Mouse (Mus musculus): ENCODE data around the gene Ndufa3.
A peak's percentile ranks its signal among the peaks of the same experiment; 100 is the strongest.
"Not testable (repeated sequence)": the region's sequence is repeated elsewhere in the genome, so short reads cannot be mapped to it uniquely, and the experiment has no call there.

Gene Ndufa3

DNA sequence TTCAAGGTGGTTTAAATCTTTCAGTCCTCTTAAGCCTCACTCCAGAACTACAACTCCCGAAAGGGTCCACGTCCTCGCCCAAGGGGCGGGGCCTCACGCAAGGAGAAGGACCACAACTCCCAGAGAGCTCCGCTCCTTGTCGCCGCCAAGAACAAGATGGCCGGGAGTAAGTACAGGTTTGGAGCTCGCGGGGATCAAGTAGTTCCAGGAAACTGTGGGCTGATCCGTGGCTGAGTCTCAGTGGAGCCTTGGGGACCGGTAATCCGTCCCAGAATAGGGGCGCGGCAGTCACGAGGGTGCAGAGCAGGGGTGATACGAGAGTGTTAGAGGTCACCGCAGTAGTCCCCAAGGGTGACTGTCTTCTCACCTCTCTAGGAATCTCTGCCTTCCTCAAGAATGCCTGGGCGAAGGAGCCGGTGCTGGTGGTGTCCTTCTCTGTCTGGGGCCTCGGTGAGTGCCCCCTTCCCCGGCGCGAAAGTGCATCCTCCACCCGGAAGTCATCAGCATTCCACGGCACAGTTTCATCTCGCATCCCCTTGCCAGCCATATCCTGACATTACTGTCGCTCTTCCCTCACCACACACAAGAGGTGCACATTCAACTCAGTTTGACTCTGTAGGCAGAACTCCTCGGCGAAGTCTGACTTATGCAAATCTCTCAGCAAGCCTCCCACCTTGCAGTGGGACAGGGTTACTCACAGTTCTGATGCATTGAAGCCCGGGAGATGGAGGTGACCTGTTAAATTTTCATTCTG is at the start of gene Ndufa3:
Ndufa3 (plus strand) TSS at position 132 of the 754 bp plus-strand sequence.
- peak; percentile 86 for DNase-seq (ENCODE audit: low read depth, low spot score)

DNA sequence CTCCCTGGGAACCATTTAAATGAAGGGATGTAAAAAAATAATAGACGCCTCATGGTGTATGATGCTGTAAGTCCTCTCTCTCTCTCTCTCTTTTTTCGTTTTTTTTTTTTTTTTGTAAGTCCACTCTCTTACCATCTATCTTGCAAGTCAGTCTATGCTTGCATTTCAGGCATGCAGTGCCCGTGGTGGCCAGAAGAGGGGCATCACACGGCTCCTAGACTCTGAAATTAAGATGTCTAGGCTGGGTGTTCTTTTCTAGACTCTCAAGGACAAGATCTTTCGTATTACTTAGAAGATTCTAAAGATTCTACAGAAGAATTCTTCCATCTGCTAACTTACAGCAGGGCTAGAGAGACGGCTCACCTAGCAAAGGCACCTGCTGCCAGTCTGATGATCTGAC is 47.4 kb upstream of the Ndufa3 start:
- DNase-seq (ENCODE audit: low read depth, low spot score) = no peak

DNA sequence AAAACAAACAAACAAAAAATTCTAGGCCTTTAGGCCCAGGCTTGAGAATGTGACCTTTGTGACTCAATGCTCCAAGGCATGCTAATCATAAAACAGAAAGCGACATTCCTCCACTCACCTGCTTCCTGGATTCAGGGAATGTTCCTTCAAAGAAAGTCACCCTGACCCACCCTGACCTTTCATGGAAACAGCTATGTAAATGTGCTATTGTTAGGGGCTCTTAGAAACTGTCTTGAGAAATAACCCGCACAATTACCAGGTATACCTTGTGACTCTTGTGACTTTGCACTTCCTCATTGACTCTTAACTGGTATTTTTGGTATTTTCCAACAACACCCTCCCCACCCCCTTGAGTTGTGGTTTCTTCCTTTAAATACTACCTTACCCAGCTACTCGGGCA is 46.6 kb upstream of the Ndufa3 start:
- DNase-seq (ENCODE audit: low read depth, low spot score) = not testable (repeated sequence)

DNA sequence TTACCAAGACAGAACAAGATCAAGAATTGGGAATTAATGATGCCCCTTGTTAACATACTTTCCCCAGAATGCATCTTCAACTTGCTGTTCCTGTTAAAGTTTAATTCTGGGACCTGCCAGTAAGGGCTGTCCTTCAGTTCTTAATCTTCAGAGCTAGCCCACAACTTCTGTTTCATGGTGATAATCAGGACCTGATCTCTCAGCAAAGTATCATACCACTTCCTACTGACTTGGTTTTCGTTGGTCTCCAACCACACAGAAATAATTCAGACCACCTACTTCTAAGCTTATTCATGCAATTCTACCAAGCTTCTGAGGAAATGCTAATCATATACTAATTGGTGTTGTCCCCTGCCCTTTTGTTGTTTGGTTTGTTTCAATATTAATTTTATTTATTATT is 45.3 kb upstream of the Ndufa3 start:
- no peak for DNase-seq (ENCODE audit: low read depth, low spot score)

DNA sequence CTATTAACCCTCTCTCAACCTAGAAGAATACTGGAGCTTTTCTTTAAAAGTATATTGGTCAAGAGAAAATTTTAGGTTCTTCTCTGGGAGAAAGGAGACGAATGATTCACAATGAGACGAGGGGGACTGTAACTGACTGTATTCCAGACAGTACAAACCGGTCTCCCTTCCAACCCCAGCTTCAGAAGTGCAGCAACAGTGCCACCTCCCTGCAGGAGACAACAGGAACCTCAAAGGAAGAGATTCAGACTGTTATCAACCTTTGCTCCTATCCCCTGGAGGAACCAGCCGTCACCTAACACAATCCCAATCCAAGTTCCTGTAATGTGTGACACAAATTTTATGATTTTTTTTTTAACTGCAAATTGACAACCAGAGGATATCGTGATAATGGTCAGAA is 43.0 kb upstream of the Ndufa3 start:
- no peak for DNase-seq (ENCODE audit: low read depth, low spot score)

DNA sequence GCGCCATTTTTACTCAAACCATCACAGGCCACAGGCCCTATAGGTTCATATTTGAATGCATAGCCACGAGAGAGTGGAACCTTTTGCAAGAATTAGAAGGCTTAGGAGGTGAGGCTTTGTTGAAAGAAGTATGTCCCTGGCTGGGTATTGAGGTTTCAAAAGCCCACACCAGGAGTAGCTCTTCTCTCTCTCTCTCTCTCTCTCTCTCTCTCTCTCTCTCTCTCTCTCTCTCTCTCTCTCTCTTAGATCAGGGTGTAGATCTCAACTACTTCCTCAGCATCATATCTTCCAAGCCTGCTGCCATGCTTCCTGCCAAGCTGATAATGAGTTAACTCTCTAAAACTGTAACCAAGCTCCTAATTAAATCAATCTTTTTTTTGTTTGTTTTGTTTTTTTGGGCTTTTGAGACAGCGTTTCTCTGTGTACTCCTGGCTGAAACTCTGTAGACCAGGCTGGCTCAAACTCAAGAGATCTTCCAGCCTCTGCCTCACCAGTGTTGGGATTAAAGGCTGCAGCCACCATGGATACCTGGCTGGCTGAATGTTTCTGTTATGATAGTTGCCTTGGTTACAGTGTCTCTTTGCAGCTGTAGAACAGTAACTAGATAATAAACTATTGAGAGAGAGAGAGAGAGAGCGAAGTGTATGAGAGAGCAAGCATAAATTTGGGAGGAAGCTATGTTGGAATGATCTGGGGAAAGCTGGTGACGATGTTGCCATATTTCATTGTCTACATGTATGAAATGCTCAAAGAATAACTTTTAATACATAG is 40.6 kb upstream of the Ndufa3 start:
- no peak for DNase-seq (ENCODE audit: low read depth, low spot score)

DNA sequence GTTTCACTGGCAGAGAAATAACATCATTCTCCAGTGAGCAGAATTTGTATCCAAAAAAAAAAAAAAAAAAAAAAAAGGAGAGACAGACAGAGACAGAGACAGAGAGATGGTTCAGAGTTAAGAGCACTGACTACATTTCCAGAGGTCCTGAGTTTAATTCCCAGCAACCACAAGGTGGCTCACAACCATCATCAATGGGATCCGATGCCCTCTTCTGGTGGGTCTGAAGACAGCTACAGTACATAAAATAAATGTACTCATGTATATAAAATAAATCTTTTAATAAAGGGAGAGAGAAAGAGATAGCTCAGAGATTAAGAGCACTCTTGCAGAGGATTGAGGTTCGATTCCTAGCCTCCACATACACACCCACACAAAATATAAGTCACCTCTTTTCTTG is 39.0 kb upstream of the Ndufa3 start:
- DNase-seq (ENCODE audit: low read depth, low spot score) = no peak

DNA sequence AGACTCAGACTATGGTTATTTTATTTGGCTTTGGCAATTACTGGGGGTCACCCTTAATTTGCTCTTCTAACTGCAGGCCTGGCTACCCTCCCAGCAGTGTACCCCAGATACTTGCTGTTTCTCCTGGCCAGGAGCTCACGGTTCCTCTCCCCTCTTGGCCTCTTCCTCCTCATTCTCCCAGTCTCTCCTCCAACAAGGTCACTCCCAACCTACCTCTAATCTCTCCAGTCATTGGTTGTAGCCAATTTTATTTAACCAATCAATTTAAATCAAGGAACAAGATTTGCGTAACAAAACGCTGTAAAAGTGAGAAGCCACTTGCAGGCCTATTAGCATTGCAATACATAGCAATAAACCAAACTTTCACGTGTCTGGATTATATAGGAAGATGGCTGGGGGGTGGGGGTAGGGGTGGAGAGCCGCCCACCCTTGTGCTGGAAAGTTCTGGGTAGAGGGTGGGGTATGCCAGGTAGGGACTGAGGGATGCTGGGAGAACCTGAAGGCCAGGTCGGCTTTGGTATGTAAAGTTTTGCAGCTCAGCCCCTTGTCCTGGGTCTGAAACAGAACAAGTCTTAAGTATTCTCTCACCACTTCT is 38.1 kb upstream of the Ndufa3 start:
- no peak for DNase-seq (ENCODE audit: low read depth, low spot score)

DNA sequence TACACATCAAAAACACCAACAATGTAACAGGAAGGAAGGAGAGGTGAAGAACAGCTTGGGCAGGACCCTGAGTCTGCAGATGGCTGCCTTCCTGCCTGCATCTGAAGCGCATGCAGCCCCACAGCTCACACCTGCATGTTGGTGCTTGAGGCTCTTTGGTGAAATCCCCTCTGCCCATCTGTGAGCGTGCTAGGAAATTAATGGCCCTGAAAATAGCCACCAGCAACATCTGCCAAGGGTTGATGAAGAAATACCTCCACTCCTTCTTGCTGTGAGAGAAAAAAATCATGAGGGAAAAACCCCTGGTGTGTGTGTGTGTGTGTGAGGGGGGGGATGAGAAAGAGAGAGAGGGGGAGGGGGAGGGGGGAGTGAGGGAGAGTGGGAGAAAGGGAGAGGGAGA is 37.1 kb upstream of the Ndufa3 start:
- DNase-seq (ENCODE audit: low read depth, low spot score) = no peak

DNA sequence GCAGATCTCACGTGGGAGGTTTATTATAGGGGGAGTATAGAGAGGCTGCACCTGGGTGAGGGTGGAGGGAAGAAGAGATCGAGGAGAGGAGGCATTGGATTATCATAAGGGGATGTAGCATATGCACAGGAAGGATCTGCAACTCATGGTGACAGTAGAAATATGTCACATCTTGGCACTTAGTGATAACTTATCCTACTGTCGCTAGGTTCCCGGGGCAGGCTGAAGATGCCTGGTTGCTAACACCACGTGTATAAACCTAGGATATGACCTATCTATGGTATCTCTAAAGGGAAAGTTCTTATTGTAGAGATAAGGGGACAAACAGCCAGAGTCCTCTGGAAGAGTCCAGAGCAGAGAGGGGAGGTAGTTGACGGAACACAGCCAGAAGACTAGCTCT is 31.4 kb upstream of the Ndufa3 start:
- DNase-seq (ENCODE audit: low read depth, low spot score) = no peak

DNA sequence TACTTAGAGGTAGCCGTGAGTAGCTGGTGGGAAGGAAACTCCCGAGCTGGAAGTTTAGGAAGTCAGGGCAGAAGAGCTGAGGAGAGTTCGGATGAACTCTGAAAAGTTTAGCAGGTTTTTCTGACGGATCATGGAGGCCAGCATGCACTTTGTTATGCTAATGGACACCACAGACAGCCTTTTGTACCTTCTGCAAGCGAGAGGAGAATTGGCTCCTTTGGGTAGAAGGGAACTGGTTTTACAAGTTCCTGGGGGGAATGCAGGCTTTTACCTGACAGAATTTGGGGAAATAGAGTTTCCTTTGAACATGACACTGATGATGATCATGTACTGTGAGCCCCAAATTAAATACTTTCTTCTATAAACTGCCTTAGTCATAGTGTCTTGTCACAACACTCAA is 30.9 kb upstream of the Ndufa3 start:
- DNase-seq (ENCODE audit: low read depth, low spot score) = no peak

DNA sequence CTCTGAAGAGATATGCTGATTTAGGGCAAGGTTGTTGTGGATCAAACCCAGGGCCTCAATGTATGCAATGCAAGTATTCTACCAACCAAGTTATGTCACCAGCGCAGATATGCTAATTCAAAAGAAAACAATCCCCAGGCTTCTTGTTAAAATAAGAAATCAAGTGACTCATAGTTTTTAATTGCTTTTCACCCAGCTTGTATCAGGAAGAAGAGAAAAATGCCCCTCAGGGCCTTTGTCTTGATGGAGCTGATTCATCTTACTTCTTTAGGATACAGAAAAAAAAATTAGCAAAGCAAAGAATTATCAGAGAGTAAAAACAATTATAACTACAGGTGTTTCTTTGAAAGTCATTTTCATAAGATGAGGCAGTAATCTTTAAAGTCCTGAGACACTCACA is 29.9 kb upstream of the Ndufa3 start:
- DNase-seq (ENCODE audit: low read depth, low spot score) = no peak

DNA sequence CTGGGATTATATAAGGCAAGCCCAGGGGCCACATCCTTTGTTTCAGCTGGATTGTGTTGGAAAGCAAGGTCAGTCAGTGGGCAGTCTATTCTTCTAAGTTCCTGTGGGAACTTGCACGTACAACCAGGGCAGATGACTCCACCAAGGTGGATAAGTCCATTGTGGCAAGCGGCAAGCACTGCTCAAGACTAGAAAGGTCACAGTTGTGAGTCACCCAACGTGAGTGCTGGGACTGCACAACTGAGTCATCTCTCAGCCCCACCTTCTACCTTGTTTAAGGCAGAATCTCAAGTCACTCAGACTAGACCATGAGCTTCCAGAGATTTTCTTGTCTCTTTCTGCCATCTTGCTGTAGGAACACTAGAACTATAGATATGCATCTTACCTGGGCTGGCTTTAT is 26.6 kb upstream of the Ndufa3 start:
- no peak for DNase-seq (ENCODE audit: low read depth, low spot score)

DNA sequence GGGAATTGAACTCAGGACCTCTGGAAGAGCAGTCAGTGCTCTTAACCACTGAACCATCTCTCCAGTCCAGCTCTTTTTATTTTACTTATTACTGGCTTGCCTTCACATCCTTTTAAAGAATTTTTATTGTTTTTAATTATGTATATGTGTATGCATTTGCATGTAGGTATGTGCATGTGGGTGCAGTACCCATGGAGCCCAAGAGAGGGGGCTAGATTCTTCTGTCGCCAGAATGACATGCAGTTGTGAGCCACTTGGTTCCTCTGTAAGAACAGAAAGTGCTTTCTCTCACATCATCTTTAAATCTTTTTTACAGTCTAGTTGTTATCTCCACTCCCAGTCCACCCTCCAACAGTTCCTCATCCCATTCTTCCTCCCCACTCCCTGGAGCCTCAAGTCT is 25.6 kb upstream of the Ndufa3 start:
- DNase-seq (ENCODE audit: low read depth, low spot score) = no peak

DNA sequence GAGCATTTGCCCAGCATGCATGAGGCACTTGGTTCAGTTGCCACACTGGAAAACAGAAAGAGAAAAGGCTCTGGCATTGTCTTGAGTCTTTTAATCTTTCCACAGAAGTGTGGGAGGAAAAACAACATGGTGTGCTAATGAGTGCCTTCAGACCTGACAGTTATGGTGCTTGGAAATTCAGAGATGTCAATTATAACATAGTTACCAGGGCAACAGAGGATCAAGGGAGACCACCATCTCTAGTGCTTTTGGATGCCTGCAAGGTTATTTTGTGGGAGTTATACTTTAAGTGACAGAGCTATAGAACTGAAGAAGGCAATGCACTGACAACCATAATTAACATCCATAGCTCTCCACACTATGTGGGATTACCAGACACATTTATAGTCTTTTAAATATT is 23.3 kb upstream of the Ndufa3 start:
- DNase-seq (ENCODE audit: low read depth, low spot score) = no peak

DNA sequence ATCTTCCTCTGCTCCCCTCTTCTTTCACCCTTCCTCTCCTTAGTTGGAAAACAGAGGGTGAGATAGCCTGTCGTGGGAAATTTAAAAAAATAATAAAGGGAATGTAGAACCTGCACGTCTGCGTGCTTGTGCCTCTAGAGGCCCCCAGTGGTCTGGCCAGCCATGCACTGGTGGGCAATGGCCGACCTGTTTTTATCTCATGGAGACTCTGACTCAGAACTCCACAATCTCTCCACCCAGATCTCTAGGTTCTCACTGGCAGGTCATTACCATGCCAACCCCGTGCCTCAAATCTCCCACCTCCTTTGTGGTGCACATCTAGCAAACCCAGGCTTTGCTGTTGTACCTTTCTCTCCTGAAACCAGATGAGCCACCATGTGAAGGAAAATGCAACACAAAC is 22.5 kb upstream of the Ndufa3 start:
- no peak for DNase-seq (ENCODE audit: low read depth, low spot score)

DNA sequence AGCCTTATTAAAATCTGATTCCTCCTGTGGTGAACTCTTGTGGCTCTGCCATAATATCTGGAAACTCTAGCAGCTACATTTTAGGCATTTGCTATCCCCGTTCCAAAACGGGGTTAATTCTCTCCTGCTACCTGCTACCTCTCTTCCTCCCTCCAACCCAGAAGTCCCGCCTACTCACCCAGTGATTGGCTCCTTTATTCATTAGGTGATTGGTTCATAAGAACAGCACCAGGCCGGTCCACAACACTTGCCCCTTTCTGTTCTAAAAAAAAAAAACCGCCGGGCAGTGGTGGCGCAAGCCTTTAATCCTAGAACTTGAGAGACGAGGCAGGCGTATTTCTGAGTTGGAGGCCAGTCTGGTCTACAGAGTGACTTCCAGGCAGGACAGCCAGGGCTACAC is 22.0 kb upstream of the Ndufa3 start:
- no peak for DNase-seq (ENCODE audit: low read depth, low spot score)

DNA sequence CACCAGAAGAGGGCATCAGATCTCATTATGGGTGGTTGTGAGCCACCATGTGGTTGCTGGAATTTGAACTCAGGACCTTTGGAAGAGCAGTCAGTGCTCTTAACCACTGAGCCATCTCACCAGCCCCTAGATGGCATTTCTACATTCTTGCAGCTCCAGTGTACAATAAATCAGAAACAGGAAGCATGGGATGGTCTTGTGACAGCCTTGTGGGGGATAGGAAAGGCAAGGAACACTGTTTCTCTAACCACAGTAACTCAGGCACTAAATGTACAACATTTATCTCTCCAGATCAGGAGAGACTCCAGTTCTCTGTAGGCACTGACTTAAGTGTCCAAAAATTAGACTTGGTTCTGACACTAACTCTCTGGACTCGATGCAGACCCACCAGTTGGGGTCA is 19.4 kb upstream of the Ndufa3 start:
- not testable (repeated sequence) for DNase-seq (ENCODE audit: low read depth, low spot score)

DNA sequence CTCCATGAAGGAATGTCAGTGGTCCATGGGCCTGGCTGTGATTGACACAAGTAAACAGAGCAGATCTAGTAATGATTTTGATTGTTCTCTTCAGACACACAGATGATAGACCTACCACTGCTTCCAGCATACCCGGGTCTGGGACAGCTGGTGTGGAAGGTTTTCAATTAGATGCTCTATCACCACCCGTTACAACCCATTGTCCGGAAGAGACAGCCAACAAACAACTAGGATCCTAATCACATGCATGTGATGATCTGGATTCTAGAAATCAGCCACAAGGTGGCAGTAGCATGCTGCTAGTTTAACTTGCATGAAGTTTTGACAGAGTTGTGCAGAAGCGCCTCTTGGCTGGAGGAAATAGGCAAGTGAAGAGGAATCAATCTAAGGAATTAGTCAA is 16.1 kb upstream of the Ndufa3 start:
- DNase-seq (ENCODE audit: low read depth, low spot score) = peak; percentile 70

DNA sequence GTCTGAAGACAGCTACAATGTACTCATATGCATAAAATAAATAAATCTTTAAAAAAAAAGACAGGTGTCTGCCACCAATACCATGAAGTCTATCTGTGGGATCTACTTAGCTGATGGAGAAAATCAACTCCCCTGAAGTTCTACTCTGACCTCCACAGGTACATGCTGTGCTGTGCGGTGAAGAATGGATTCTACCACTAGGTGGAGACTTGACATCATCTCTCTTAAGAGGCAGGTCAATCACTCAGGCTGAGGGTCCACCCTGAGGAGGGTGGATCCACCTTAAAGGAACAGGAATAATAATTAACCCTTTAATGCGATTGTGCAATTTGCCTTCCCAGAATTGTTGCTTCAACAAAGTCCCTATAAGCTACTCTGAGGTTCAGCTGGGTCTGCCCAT is 10.4 kb upstream of the Ndufa3 start:
- DNase-seq (ENCODE audit: low read depth, low spot score) = peak; percentile 20

DNA sequence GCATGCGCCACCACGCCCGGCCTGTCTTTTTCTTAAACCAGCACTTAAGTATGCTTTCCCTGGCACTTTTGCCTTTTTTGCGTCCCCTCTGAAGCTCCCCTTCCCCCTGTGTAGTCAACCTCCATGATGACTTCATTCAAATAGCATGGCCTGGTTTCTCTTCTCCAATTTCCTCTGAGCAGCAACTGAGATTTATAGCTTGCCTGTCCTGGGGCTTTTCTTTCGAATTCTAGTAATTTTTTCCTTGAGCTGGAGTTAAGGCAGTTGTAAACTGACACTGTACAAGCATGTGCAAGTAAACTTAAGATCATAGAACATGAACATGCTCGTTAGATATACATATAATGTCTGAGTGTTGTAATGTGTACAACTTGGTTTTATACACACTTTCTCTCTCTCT is 9.8 kb upstream of the Ndufa3 start:
- DNase-seq (ENCODE audit: low read depth, low spot score) = no peak

DNA sequence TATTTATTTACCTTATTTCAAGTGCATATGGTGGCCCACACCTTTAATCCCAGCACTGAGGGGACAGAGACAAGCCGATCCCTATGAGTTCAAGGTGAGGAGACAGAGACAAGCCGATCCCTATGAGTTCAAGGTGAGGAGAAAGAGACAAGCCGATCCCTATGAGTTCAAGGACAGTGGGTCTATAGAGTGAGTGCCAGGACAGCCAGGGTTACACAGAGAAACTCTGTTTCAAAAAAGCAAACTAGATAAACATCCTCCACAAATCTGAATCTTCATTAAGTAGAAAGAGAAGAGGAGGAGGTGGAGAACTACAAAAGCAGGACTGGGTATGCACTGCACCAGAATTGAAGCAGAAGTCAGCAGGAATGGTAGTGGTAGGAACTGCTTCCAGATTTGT is 8.5 kb upstream of the Ndufa3 start:
- no peak for DNase-seq (ENCODE audit: low read depth, low spot score)

DNA sequence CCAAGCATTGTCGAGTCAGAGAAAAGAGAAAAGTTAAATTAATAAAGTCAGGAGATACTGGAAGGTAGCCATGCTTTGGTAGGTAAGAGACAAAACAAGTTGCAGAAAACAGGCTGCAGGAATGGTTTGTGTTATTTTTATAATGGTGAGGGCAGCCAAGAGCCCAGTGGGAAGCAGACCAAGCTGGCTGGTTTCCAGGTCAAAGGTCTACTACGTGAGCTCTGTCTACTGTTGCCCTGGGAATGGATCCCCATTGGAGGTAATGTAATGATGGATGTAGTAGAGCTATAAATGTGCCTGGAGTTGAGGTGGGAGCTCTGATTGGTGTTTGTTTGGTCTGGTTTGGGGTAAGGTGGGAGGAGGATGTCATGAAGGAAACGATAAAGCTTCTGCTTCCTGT is 8.1 kb upstream of the Ndufa3 start:
- DNase-seq (ENCODE audit: low read depth, low spot score) = no peak
